Mouse (Mus musculus) kidney, adult 2 months (tissue): ENCODE data around the gene Cxcl12.

Experiments used
- CTCF ChIP-seq: fragments of 200-500 bp; conservative IDR thresholded peaks from 2 replicates; pipeline ENCODE4 v1.5.1; 2011; ENCODE audit warnings: low read depth, mild to moderate bottlenecking, control low read depth, low read length, moderate library complexity, mixed read lengths; ENCODE audit not compliant: insufficient read depth, insufficient read length
- POLR2A ChIP-seq: fragments of 200-500 bp; IDR thresholded peaks from one replicate; pipeline ENCODE4 v1.6.1; 2011; ENCODE audit warnings: low read depth, low read length, control low read depth

GRCm38 (mm10) chr6:117129443-117129842 lies 38.9 kb upstream of the Cxcl12 start:
- TF ChIP-seq POLR2A (no peak), CTCF (no peak)
